7 mouse cellular contexts compared by ENCODE assay signal in genomic region chr19:18708101-18708500, GRCm38 (mm10).
"Had no signal": no experiment of that assay in that cellular context is flagged by ENCODE, and none has a peak within 500 bp of the region (broad histone marks: within the 10 kb centered on the region; RNA-seq: fewer than 3 reads in every experiment).

No protein-coding gene starts in this region.

- DNase-seq: kidney, postnatal 14 days; liver; liver, embryonic 13.5 days; liver, postnatal 0 days; lung, postnatal 14 days; right cerebral cortex, postnatal 14 days; thymus, postnatal 4 days had no signal
